Mouse (Mus musculus) erythroblast, embryonic 14.5 days (primary cell): Measurements from ENCODE around the gene Commd9.

Experiments used
- GATA1 ChIP-seq: IDR thresholded peaks from 2 replicates; pipeline ENCODE4 v1.6.1; 2012; ENCODE audit warnings: low read length, inconsistent platforms, mixed read lengths
- TAL1 ChIP-seq: IDR thresholded peaks from 3 replicates; pipeline ENCODE4 v1.6.1; 2012; ENCODE audit warnings: low read length, inconsistent platforms, mixed read lengths

GRCm38 (mm10) chr2:101854792-101855191, 31.3 kb upstream of the Commd9 start:
- TF ChIP-seq GATA1 (no peak), TAL1 (no peak)
